Mouse (Mus musculus): ENCODE data around the gene AI467606.

DNA sequence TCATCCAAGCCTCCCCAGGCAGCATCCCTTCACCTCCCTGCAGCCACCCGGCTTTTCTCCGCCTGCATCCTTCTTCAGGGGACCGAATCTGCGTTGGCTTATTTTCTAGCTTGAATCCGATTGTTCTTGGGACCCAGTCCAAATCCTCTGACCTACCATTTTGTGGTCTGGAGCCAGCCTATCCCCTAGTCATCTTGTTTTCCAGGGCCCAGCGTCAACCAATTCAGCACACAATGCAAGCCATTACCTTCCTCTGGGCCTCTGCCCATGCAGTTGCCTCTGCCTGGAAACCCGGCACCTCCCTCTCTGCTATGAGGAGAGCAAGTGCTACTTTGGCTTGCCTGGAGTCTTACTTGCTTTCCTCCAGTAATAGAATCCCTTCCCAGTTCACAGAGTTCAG lies 14.4 kb downstream of the AI467606 start:
- TF ChIP-seq POLR2A (IDR thresholded peaks at IDR 0.05; ENCODE audit: insufficient read length, low read depth) = no peak
- TF ChIP-seq MAX (IDR thresholded peaks at IDR 0.05; ENCODE audit: low read depth) = no peak
- no peak for TF ChIP-seq MYOG (IDR thresholded peaks at IDR 0.05; ENCODE audit: control insufficient read depth in 1 of 3, insufficient read depth in 1 of 3, insufficient read length in 2 of 3, low read depth in 2 of 3)
- TF ChIP-seq SRF (IDR thresholded peaks at IDR 0.05; ENCODE audit: control insufficient read depth, insufficient read length, low read depth) = no peak
- no peak for TF ChIP-seq TCF12 (IDR thresholded peaks at IDR 0.05; ENCODE audit: insufficient read depth, poor library complexity, severe bottlenecking)
- TF ChIP-seq USF1 (IDR thresholded peaks at IDR 0.05; ENCODE audit: low read depth) = no peak
- no peak for TF ChIP-seq E2F4 (IDR thresholded peaks at IDR 0.05; ENCODE audit: insufficient read depth)
- TF ChIP-seq CEBPB (IDR thresholded peaks at IDR 0.05; ENCODE audit: insufficient read depth, poor library complexity, severe bottlenecking) = no peak
- TF ChIP-seq MYOD1 (IDR thresholded peaks at IDR 0.05; ENCODE audit: control insufficient read depth in 1 of 3, insufficient read length in 2 of 3, low read depth in 2 of 3) = no peak
- no peak for TF ChIP-seq POLR2AphosphoS2 (IDR thresholded peaks at IDR 0.05; ENCODE audit: insufficient read length, low read depth)
- TF ChIP-seq REST (IDR thresholded peaks at IDR 0.05; ENCODE audit: insufficient read depth, insufficient read length) = no peak

Measured in myocyte (in vitro differentiated cells).